Mouse (Mus musculus) spleen, adult 18-20 months (tissue): ENCODE results near the gene 4931423N10Rik.
"Not testable (repeated sequence)": the region's sequence is repeated elsewhere in the genome, so short reads cannot be mapped to it uniquely, and the experiment has no call there.

ENCODE experiments used
- DNase-seq, 2 experiments: peaks; one replicate each; pipeline ENCODE4 v3.0.0; 2022; ENCODE audit warnings: mixed read lengths in 2 of 2

The 4931423N10Rik gene

GRCm38 (mm10) chr2:23207070-23207526, at the start of gene 4931423N10Rik:
Gene 4931423N10Rik (plus strand): TSS chr2:23207476.
- DNase-seq, result no peak

- DNase-seq, result no peak
Observed at GRCm38 (mm10) chr2:23172305-23172704, 35.0 kb upstream of the 4931423N10Rik start.

GRCm38 (mm10) chr2:23194366-23194765, 12.9 kb upstream of the 4931423N10Rik start:
- no peak for DNase-seq

- no peak for DNase-seq
Observed at GRCm38 (mm10) chr2:23201034-23201433, 6.2 kb upstream of the 4931423N10Rik start.

- no peak for DNase-seq
Observed at GRCm38 (mm10) chr2:23202900-23203670, 4.2 kb upstream of the 4931423N10Rik start.

GRCm38 (mm10) chr2:23213661-23214060, 6.4 kb downstream of the 4931423N10Rik start:
- DNase-seq, result no peak

- DNase-seq, result no peak
Observed at GRCm38 (mm10) chr2:23225199-23225598, 17.9 kb downstream of the 4931423N10Rik start.

GRCm38 (mm10) chr2:23228463-23228862, 21.2 kb downstream of the 4931423N10Rik start:
- DNase-seq, result no peak

GRCm38 (mm10) chr2:23234065-23234773, 26.9 kb downstream of the 4931423N10Rik start:
- no peak for DNase-seq

GRCm38 (mm10) chr2:23290991-23291390, 83.7 kb downstream of the 4931423N10Rik start:
- DNase-seq, result not testable (repeated sequence)

- DNase-seq, result no peak
Observed at GRCm38 (mm10) chr2:23314869-23315268, 107.6 kb downstream of the 4931423N10Rik start.
